Mouse (Mus musculus): ENCODE measurements around the gene Slco3a1.

GRCm38 (mm10) chr7:74554608-74555311 lies at the start of gene Slco3a1:
- TF ChIP-seq GATA1 (IDR thresholded peaks at IDR 0.05; ENCODE audit: borderline replicate concordance, low read length) (no peak), FLI1 (IDR thresholded peaks at IDR 0.05; ENCODE audit: low read length) (no peak)
